Mouse (Mus musculus): ENCODE measurements around the gene Mfsd4b5. TPM values are rescaled to one million over a fixed set of nuclear protein-coding genes. Genes with fewer than 3 reads are reported as not detected.

The Mfsd4b5 gene
- total and polyA plus RNA-seq, 3 experiments, result 0.27 to 0.68 (median 0.31) TPM

- intact Hi-C loops (cut with DNase I), result no loop called here
- TF ChIP-seq POLR2A (IDR thresholded peaks at IDR 0.05; ENCODE audit: insufficient read depth, low read depth, low read length), result no peak
- no peak for TF ChIP-seq EP300 (IDR thresholded peaks at IDR 0.05; ENCODE audit: insufficient read depth, low read depth, low read length)
- TF ChIP-seq CTCF (IDR thresholded peaks at IDR 0.05), result no peak
These were observed 73.8 kb downstream of the Mfsd4b5 start for GRCm38 (mm10) chr10:39912616-39913015.

GRCm38 (mm10) chr10:39908768-39909441 is 77.5 kb downstream of the Mfsd4b5 start:
- 42% methylated on average over 13 of the region's 13 CpGs for WGBS
- intact Hi-C loops (cut with DNase I), result no loop called here
- H3K9ac ChIP-seq (ENCODE audit: low read depth, low read length), result no peak overlapping the region
- TF ChIP-seq CTCF (IDR thresholded peaks at IDR 0.05) (no peak), POLR2A (IDR thresholded peaks at IDR 0.05; ENCODE audit: insufficient read depth, low read depth, low read length) (no peak), EP300 (IDR thresholded peaks at IDR 0.05; ENCODE audit: insufficient read depth, low read depth, low read length) (no peak)
- H3K36me3 ChIP-seq (ENCODE audit: control insufficient read depth, insufficient read depth, low read length), result no peaks in the 10 kb centered on the region
- H3K27me3 ChIP-seq (ENCODE audit: control insufficient read depth, insufficient read depth, low read length), result no peaks in the 10 kb centered on the region
- DNase-seq, result no peak
- H3K27ac ChIP-seq, result no peak overlapping the region
- H3K79me2 ChIP-seq (replicated peaks; ENCODE audit: control insufficient read depth, insufficient read depth, low read length), result no peaks in the 10 kb centered on the region
- no peak overlapping the region for H3K4me3 ChIP-seq
- no peaks in the 10 kb centered on the region for H3K4me1 ChIP-seq (ENCODE audit: control insufficient read depth, insufficient read depth, low read length)

More at GRCm38 (mm10) chr10:39912616-39913015, 73.8 kb downstream of the Mfsd4b5 start:
- no peaks in the 10 kb centered on the region for H3K79me2 ChIP-seq (replicated peaks; ENCODE audit: control insufficient read depth, insufficient read depth, low read length)
- no peak overlapping the region for H3K27ac ChIP-seq
- no peaks in the 10 kb centered on the region for H3K4me1 ChIP-seq (ENCODE audit: control insufficient read depth, insufficient read depth, low read length)
- no peaks in the 10 kb centered on the region for H3K27me3 ChIP-seq (ENCODE audit: control insufficient read depth, insufficient read depth, low read length)
- H3K36me3 ChIP-seq (ENCODE audit: control insufficient read depth, insufficient read depth, low read length), result no peaks in the 10 kb centered on the region
- no peak for DNase-seq
- H3K4me3 ChIP-seq, result no peak overlapping the region
- H3K9ac ChIP-seq (ENCODE audit: low read depth, low read length), result no peak overlapping the region

Other genes starting within 250 kb of the Mfsd4b5 start
- gene Mfsd4b4, start 87.4 kb downstream of the Mfsd4b5 start, total RNA-seq (2021), result 1 to 10 TPM; 3.5 to 3.7 TPM
- gene Mfsd4b4, start 87.4 kb downstream of the Mfsd4b5 start, polyA plus RNA-seq (2012; rRNA removed), result 3.1 and 4.9 TPM in 2 replicates
- gene Mfsd4b2, start 59.7 kb downstream of the Mfsd4b5 start, total RNA-seq (2021), result under 1 TPM; 0.21 to 0.30 TPM
- 0.09 TPM in 1 of 2 replicates, not detected in the other for gene Mfsd4b2, start 59.7 kb downstream of the Mfsd4b5 start, polyA plus RNA-seq (2012; rRNA removed)
- gene Mfsd4b3, start 26.5 kb downstream of the Mfsd4b5 start, total RNA-seq (2021), result 1 to 10 TPM; 5.5 to 5.7 TPM
- 4.6 and 9.0 TPM in 2 replicates for gene Mfsd4b3, start 26.5 kb downstream of the Mfsd4b5 start, polyA plus RNA-seq (2012; rRNA removed)
- 1 to 10 TPM; 1.7 to 2.5 TPM for gene Mfsd4b1, start 38.6 kb upstream of the Mfsd4b5 start, total RNA-seq (2021)
- 3.3 and 4.2 TPM in 2 replicates for gene Mfsd4b1, start 38.6 kb upstream of the Mfsd4b5 start, polyA plus RNA-seq (2012; rRNA removed)
- gene Slc16a10, start 155.6 kb upstream of the Mfsd4b5 start, total RNA-seq (2021), result 10 to 100 TPM; 21.0 to 21.9 TPM
- 15.3 and 28.3 TPM in 2 replicates for gene Slc16a10, start 155.6 kb upstream of the Mfsd4b5 start, polyA plus RNA-seq (2012; rRNA removed)

Measured in heart, adult 2 months (tissue).